Mouse (Mus musculus) T-cell, adult 66 days (primary cell): ENCODE results near the gene Mrpl43. TPM values are rescaled to one million over a fixed set of nuclear protein-coding genes. Genes with fewer than 3 reads are reported as not detected.

Source experiments
- total RNA-seq, 2 experiments: library from RNA; stranded (reverse); gene quantifications; 3 replicates in 1 of 2; 4 replicates in 1 of 2; pipeline ENCODE4 v1.2.4; 2023

The Mrpl43 gene
- 10 to 100 TPM; 24.8 to 29.6 TPM for total RNA-seq

GRCm38 (mm10) chr19:45005957-45006712 is at the start of gene Mrpl43:
TSS of gene Mrpl43 (minus strand) at chr19:45006442.

GRCm38 (mm10) chr19:45047417-45047934 is 41.2 kb upstream of the Mrpl43 start, which contains the start of gene Sfxn3:
TSS of gene Sfxn3 (plus strand) at chr19:45047503.

GRCm38 (mm10) chr19:45045651-45046050 is 39.4 kb upstream of the Mrpl43 start, which contains the start of gene Pdzd7:
TSS of gene Pdzd7 (minus strand) at chr19:45045717.

GRCm38 (mm10) chr19:45014335-45014971 is 8.2 kb upstream of the Mrpl43 start, which contains the start of gene Lzts2:
TSS of gene Lzts2 (plus strand) at chr19:45014414.

GRCm38 (mm10) chr19:45005444-45005843 is 798 bp downstream of the Mrpl43 start, which contains the start of gene Twnk:
TSS of gene Twnk (plus strand) at chr19:45005663.

GRCm38 (mm10) chr19:44988831-44989566 is 17.2 kb downstream of the Mrpl43 start, which contains the start of gene Sema4g:
TSS of gene Sema4g (plus strand) at chr19:44989101.

Other genes with a start within 250 kb of the Mrpl43 start
- gene Slf2, start 75.3 kb downstream of the Mrpl43 start, total RNA-seq, result 10 to 100 TPM; 42.1 to 44.5 TPM
- gene Sema4g, start 17.3 kb downstream of the Mrpl43 start, total RNA-seq, result 1 to 10 TPM; 1.5 to 1.8 TPM
- 10 to 100 TPM; 12.0 to 16.5 TPM for gene Twnk, start 779 bp downstream of the Mrpl43 start, total RNA-seq
- 1 to 10 TPM; 2.1 to 2.8 TPM for gene Lzts2, start 8.0 kb upstream of the Mrpl43 start, total RNA-seq
- gene Pdzd7, start 39.3 kb upstream of the Mrpl43 start, total RNA-seq, result not detected
- 10 to 100 TPM; 57.0 to 61.1 TPM for gene Sfxn3, start 41.1 kb upstream of the Mrpl43 start, total RNA-seq
- gene Kazald1, start 68.8 kb upstream of the Mrpl43 start, total RNA-seq, result under 1 TPM in 1 of 2 experiments, not detected in 1; 0.35 TPM
- not detected for gene Tlx1, start 144.2 kb upstream of the Mrpl43 start, total RNA-seq
- gene Lbx1, start 229.4 kb upstream of the Mrpl43 start, total RNA-seq, result not detected